In genomic region chr8:110844941-110845340, GRCm38 (mm10) we compare ENCODE assay signal across 10 mouse cellular contexts. TPM values are rescaled to one million over a fixed set of nuclear protein-coding genes. Genes with fewer than 3 reads are reported as not detected.
DNase-seq lines count a peak whose midpoint lies in the region; ATAC-seq and TF ChIP-seq lines count a peak whose summit lies in the region.
"Had no signal": no experiment of that assay in that cellular context is flagged by ENCODE, and none has a peak within 500 bp of the region (broad histone marks: within the 10 kb centered on the region; RNA-seq: fewer than 3 reads in every experiment).

No protein-coding gene starts in this region.

- TF ChIP-seq CTCF in G1E (IDR thresholded peaks at IDR 0.05; ENCODE audit: low read depth, low read length): no peak

- peaks cover 41% of the 10 kb centered on the region for H3K36me3 ChIP-seq in heart, embryonic 16.5 days (ENCODE audit: control insufficient read depth, insufficient read depth)
- H3K36me3 ChIP-seq in G1E (replicated peaks): peaks cover 61% of the 10 kb centered on the region
- peaks cover 45% of the 10 kb centered on the region for H3K36me3 ChIP-seq in hindbrain, embryonic 15.5 days
- peaks cover 39% of the 10 kb centered on the region for H3K36me3 ChIP-seq in midbrain, embryonic 15.5 days (replicated peaks)

- peaks cover 21% of the 10 kb centered on the region for H3K4me1 ChIP-seq in heart, embryonic 16.5 days (ENCODE audit: control insufficient read depth, insufficient read depth, low read length)
- H3K4me1 ChIP-seq in G1E (ENCODE audit: insufficient read depth, low read depth, low read length): peaks cover 46% of the 10 kb centered on the region
- peaks cover 30% of the 10 kb centered on the region for H3K4me1 ChIP-seq in hindbrain, embryonic 15.5 days (replicated peaks)
- peaks cover 32% of the 10 kb centered on the region for H3K4me1 ChIP-seq in midbrain, embryonic 15.5 days

- 76% methylated on average over 3 of the region's 3 CpGs for WGBS in heart, embryonic 16.5 days
- WGBS in hindbrain, embryonic 15.5 days: 76% methylated on average over 3 of the region's 3 CpGs
- WGBS in midbrain, embryonic 15.5 days: 78% methylated on average over 3 of the region's 3 CpGs

- H3K9ac ChIP-seq in heart, embryonic 16.5 days (ENCODE audit: low read length): peak overlapping the region; percentile 11; the same call in 1 of the 2 replicates
- no peak overlapping the region for H3K9ac ChIP-seq in hindbrain, embryonic 15.5 days
- H3K9ac ChIP-seq in midbrain, embryonic 15.5 days: no peak overlapping the region

- peak overlapping the region; percentile 94 for H3K4me2 ChIP-seq in heart, embryonic 16.5 days (ENCODE audit: low read depth, low read length)
- H3K4me2 ChIP-seq in hindbrain, embryonic 15.5 days: peak overlapping the region; percentile 90
- H3K4me2 ChIP-seq in midbrain, embryonic 15.5 days: peak overlapping the region; percentile 71

- H3K4me3 ChIP-seq in heart, embryonic 16.5 days (ENCODE audit: low read length): peak overlapping the region; percentile 16
- H3K4me3 ChIP-seq in G1E (ENCODE audit: low read depth, low read length): peak overlapping the region; percentile 94
- peak overlapping the region; percentile 82; the same call in 1 of the 2 replicates for H3K4me3 ChIP-seq in hindbrain, embryonic 15.5 days
- H3K4me3 ChIP-seq in midbrain, embryonic 15.5 days: 0 out of 2 replicates have a peak overlapping the region, but pooled peaks have one; percentile 72

- no peaks in the 10 kb centered on the region for H3K27me3 ChIP-seq in heart, embryonic 16.5 days (ENCODE audit: control insufficient read depth, insufficient read depth, low read length)
- no peaks in the 10 kb centered on the region for H3K27me3 ChIP-seq in G1E (ENCODE audit: insufficient read depth, low read length)
- no peaks in the 10 kb centered on the region for H3K27me3 ChIP-seq in hindbrain, embryonic 15.5 days
- no peaks in the 10 kb centered on the region for H3K27me3 ChIP-seq in midbrain, embryonic 15.5 days (replicated peaks)

- H3K27ac ChIP-seq in heart, embryonic 16.5 days (ENCODE audit: low read length): no peak overlapping the region
- no peak overlapping the region for H3K27ac ChIP-seq in hindbrain, embryonic 15.5 days (replicated peaks)
- no peak overlapping the region for H3K27ac ChIP-seq in midbrain, embryonic 15.5 days

- ATAC-seq in heart, embryonic 16.5 days (replicated peaks; ENCODE audit: extremely low read depth, insufficient read depth, low FRiP score): no peak
- ATAC-seq in G1E (ENCODE audit: extremely low read depth, insufficient number of reproducible peaks, low FRiP score, poor library complexity, severe bottlenecking): no peak
- ATAC-seq in hindbrain, embryonic 15.5 days (ENCODE audit: low FRiP score, low read depth): no peak
- ATAC-seq in midbrain, embryonic 15.5 days (replicated peaks): no peak

- DNase-seq in heart, adult 11 months: no peak
- no peak for DNase-seq in G1E (ENCODE audit: low spot score)
- no peak for DNase-seq in cerebellum, postnatal 25 days
- no peak for DNase-seq in cerebellum, adult 9-10 months
- no peak for DNase-seq in heart, postnatal 4 days
- DNase-seq: cerebellum, postnatal 14 days; lung, adult 2 months had no signal

- H3K9me3 ChIP-seq in heart, embryonic 16.5 days (replicated peaks; ENCODE audit: control insufficient read depth, low read length): no peaks in the 10 kb centered on the region
- no peaks in the 10 kb centered on the region for H3K9me3 ChIP-seq in G1E (replicated peaks)
- no peaks in the 10 kb centered on the region for H3K9me3 ChIP-seq in hindbrain, embryonic 15.5 days
- H3K9me3 ChIP-seq in midbrain, embryonic 15.5 days: no peaks in the 10 kb centered on the region

RNA-seq across cellular contexts. Expression of gene Cog4, which starts 1.5 kb away (rescaled TPM):
- polyA plus RNA-seq in heart, embryonic 16.5 days (2015; fragmentation: Nextera tagmentation; extraction: Ambion mirVana): 61.5 and 66.4 TPM in 2 replicates
- 24.1 and 32.8 TPM in 2 replicates for total RNA-seq in G1E (2014; fragmentation: Nextera tagmentation)
- 45.6 and 46.3 TPM in 2 replicates for total RNA-seq in G1E (2017)
- 17.7 and 20.2 TPM in 2 replicates for polyA plus RNA-seq in G1E (2012)
- 70.7 and 75.4 TPM in 2 replicates for polyA plus RNA-seq in hindbrain, embryonic 15.5 days (2015; fragmentation: Nextera tagmentation; extraction: Ambion mirVana)
- 74.9 and 77.1 TPM in 2 replicates for polyA plus RNA-seq in midbrain, embryonic 15.5 days (2015; fragmentation: Nextera tagmentation; extraction: Ambion mirVana)
- 10 to 100 TPM; 49.8 to 50.5 TPM for total RNA-seq in heart, postnatal 4 days (2021)

RNA-seq across cellular contexts. Expression of gene Sf3b3, which starts 1.6 kb away (rescaled TPM):
- polyA plus RNA-seq in heart, embryonic 16.5 days (2015; fragmentation: Nextera tagmentation; extraction: Ambion mirVana): 82.8 and 88.1 TPM in 2 replicates
- total RNA-seq in G1E (2014; fragmentation: Nextera tagmentation): 173 and 176 TPM in 2 replicates
- 192 and 201 TPM in 2 replicates for total RNA-seq in G1E (2017)
- polyA plus RNA-seq in G1E (2012): 10.1 and 13.6 TPM in 2 replicates
- 90.7 and 94.2 TPM in 2 replicates for polyA plus RNA-seq in hindbrain, embryonic 15.5 days (2015; fragmentation: Nextera tagmentation; extraction: Ambion mirVana)
- polyA plus RNA-seq in midbrain, embryonic 15.5 days (2015; fragmentation: Nextera tagmentation; extraction: Ambion mirVana): 99.3 and 101 TPM in 2 replicates
- total RNA-seq in heart, postnatal 4 days (2021): 10 to 100 TPM; 61.4 to 64.9 TPM

RNA-seq across cellular contexts. Expression of gene Il34, which starts 39.2 kb away (rescaled TPM):
- polyA plus RNA-seq in heart, embryonic 16.5 days (2015; fragmentation: Nextera tagmentation; extraction: Ambion mirVana): 1.5 and 1.9 TPM in 2 replicates
- total RNA-seq in G1E (2014; fragmentation: Nextera tagmentation): not detected in 2 replicates
- total RNA-seq in G1E (2017): not detected in 2 replicates
- polyA plus RNA-seq in G1E (2012): not detected in 2 replicates
- polyA plus RNA-seq in hindbrain, embryonic 15.5 days (2015; fragmentation: Nextera tagmentation; extraction: Ambion mirVana): 5.8 and 7.8 TPM in 2 replicates
- 6.9 and 8.2 TPM in 2 replicates for polyA plus RNA-seq in midbrain, embryonic 15.5 days (2015; fragmentation: Nextera tagmentation; extraction: Ambion mirVana)
- 1 to 10 TPM; 1.2 to 2.3 TPM for total RNA-seq in heart, postnatal 4 days (2021)

RNA-seq across cellular contexts. Expression of gene Fuk, which starts 57.3 kb away (rescaled TPM):
- polyA plus RNA-seq in heart, embryonic 16.5 days (2015; fragmentation: Nextera tagmentation; extraction: Ambion mirVana): 5.7 and 7.2 TPM in 2 replicates
- total RNA-seq in G1E (2014; fragmentation: Nextera tagmentation): 6.8 and 7.1 TPM in 2 replicates
- total RNA-seq in G1E (2017): 8.9 and 9.8 TPM in 2 replicates
- polyA plus RNA-seq in G1E (2012): 15.6 and 17.5 TPM in 2 replicates
- polyA plus RNA-seq in hindbrain, embryonic 15.5 days (2015; fragmentation: Nextera tagmentation; extraction: Ambion mirVana): 7.1 and 8.6 TPM in 2 replicates
- polyA plus RNA-seq in midbrain, embryonic 15.5 days (2015; fragmentation: Nextera tagmentation; extraction: Ambion mirVana): 7.3 and 8.0 TPM in 2 replicates
- total RNA-seq in heart, postnatal 4 days (2021): 1 to 10 TPM; 6.6 to 6.9 TPM

Comparison
In these comparisons a context has a peak if more than half of its experiments do, and no peak if none do; other contexts are left out.
1. H3K4me3 ChIP-seq: peak in every context shown above with its lines; median percentile 94 in G1E; 82 in hindbrain, embryonic 15.5 days; 72 in midbrain, embryonic 15.5 days; 16 in heart, embryonic 16.5 days.